Mouse (Mus musculus) T-helper 17 cell (primary cell): ENCODE data around the gene Tas1r3.

Experiments
- in situ Hi-C, 2 experiments: fragments of 300-600 bp; cut with MboI, MseI; formaldehyde crosslinking; loops; 1 replicate in 1 of 2; 2 replicates in 1 of 2; pipeline ENCODE4 v1.15.1; 2025; ENCODE audit warnings: high pct_unique_total_duplicates in 2 of 2

Gene Tas1r3

DNA sequence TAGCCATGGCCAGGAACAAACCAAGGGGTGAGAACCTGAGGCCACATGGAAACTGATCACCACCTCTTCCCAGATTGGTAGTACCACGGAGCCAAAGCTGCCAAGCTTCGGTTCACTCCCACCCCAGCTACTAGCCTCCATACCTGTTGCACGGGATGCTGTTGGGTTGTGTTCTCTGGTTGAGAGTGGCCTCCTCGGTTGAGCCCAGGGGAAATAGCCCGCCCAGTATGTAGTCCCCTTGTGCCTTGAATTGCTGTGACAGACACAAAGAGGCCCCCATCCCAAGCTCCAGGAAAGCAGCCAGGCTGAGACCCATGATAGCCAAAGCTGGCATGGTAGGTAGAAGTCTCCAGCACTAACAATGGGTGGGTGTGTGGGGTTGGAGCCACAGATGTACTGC lies at the start of gene Tas1r3:
Gene Tas1r3 (minus strand): TSS at position 362 of the 400 bp plus-strand sequence.
- in situ Hi-C loops, result no loop called here

DNA sequence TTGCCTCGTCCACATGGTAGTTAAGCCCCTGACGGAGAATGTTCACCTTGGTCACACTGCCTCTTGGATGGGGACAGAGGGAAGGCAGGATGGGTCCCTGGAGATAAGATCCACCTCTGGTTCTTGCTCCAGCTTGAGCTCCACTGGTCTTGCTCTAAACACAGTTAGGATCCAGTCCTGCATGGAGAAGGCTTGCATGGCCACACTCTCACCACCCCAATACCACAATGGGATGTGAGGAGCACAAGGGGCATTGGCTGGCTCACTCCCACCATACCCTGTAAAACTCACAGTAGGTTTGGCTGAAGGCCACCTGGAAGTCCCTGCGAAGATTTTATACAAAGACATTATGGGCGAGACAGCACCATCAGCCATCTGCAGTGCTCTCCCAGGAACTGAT lies 45.6 kb upstream of the Tas1r3 start:
- in situ Hi-C loops, result loop anchor here in 1 of 2 experiments (5.0 kb wide), 1 partner anchor 64 kb away; no protein-coding TSS in a partner anchor

DNA sequence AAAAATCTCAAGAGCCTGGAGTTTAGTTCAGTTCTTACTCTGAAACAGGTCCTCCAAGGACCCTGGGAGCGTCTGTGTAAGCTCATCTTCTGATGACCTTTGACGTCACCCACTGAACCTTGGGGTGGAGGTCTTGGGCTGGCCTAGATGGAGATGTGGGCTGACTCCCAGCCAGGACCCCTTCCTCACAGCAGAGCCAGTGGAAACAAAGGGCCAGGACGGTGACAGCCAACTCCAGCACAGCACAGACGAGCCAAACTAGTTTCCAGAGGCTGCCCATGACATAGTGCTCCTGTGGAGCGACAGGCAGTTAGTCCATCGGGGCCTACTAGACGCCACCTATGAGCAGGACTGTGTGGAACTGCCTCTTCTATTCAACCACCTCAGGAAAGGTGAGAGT lies 45.1 kb upstream of the Tas1r3 start:
- in situ Hi-C loops, result loop anchor here in 1 of 2 experiments (5.0 kb wide), 1 partner anchor 64 kb away; no protein-coding TSS in a partner anchor

DNA sequence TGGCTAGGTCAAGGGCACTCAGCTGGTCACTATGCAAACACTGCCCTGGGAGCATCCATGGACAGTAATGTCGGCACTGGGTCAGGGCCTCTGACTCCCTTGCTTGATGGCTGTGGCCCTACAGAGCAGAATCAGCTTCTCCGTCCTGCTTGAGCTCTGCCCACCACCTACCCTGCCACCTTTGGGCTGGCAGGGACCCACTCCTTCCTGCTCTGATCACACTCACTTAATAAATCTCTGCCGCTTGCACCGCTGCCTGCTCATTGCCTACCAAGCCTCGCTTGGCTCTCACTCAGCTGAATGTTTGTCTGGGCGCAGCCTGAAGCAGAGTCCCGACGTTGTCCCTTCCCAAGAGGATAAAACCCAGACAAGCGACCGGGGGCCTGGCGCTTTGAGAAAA lies 43.8 kb upstream of the Tas1r3 start:
- in situ Hi-C loops, result loop anchor here in 1 of 2 experiments (5.0 kb wide), 1 partner anchor 65 kb away; no protein-coding TSS in a partner anchor

DNA sequence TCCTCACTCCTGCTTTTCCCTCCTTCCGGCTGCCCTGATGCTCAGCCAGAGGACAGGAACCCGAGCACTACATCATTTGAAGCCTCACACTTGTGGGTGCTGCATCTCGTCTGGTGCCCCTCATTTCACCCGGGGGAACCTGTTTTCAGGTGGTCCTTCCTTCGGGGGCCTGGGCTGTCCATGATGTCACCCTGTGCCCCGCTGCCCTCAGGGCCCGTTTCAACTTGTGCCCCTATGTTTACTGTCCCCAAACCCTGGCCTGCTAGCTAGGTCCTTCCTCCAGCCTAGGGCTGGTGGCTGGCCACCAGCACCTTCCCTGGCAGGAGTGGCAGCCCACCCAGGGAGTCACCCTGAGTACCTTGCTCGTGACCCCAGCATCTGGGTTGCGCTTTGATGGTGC lies 43.0 kb upstream of the Tas1r3 start:
- in situ Hi-C loops, result loop anchor here in 1 of 2 experiments (5.0 kb wide), 1 partner anchor 66 kb away; no protein-coding TSS in a partner anchor

DNA sequence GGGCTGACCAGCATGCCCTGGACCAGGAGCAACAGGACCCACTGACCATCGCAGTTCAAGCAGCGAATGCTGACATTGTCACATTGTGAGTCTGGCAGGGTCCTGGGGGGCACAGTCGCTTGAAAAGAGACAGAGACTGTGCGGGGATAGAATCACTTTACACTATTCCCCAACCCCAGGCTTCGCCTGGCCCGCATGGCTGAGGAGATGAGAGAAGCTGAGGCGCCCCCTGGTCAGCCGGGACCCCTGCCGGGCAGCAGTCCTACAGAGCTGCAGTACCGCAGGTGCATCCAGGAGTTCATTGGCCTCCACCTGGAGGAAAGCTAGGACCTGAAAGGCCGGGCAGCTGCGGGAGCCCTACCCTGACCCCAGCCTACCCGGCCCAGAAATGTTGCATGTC lies 42.5 kb upstream of the Tas1r3 start:
- in situ Hi-C loops, result loop anchor here in 1 of 2 experiments (5.0 kb wide), 1 partner anchor 67 kb away; no protein-coding TSS in a partner anchor

DNA sequence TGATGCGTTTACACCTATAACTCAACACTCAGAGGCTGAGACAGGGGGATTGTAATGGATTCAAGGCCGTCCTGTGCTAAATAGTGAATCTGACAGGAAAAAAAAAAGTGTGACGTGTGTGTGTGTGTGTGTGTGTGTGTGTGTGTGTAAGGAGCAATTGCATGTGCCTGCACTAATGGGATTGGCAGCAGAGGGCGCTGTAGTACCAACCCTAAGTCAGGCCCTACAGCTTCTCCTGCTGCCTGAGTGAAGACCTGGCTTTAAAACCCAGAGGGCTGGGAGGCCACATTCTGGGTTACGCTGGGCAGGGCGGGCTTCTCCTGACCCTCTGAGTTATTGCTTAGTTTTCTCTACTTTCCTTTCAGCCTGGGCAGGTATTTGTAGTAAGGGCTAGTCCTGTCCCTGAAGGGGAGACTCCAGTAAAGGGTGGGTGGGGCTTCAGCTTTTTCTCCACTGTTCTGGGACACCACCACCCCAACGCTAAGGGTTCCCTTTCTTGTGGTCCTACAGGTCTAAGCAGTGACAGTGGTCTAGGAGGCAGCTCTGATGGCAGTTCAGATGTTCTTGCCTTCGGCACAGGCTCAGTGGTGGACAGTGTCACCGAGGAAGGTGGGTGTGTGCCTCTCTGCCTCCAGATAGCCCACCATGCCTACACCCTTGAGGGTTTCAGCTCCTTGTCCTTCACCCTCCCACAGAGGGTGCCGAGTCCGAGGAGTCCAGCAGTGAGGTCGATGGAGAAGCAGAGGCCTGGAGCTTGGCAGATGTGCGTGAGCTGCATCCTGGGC lies 41.3 kb upstream of the Tas1r3 start:
- in situ Hi-C loops, result loop anchor here in 1 of 2 experiments (5.0 kb wide), 1 partner anchor 68 kb away; no protein-coding TSS in a partner anchor

DNA sequence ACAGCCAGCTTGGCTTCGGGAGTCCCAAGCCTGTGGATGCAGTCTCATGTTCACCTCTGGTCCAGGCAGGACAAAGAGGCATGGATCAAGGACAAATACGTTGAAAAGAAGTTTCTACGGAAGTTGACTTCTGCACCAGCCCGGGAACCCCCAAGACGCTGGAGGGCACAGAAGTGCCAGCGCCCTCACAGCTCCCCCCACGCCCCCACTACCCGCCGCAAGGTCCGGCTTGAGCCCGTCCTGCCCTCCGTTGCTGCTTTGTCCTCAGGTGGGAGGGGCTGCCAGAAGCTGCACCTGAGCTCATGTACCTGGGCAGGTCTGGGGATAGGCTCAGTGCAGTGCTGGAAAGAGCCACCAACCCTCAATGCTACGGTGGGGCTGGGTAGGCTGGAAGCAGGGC lies 40.1 kb upstream of the Tas1r3 start:
- in situ Hi-C loops, result no loop called here

DNA sequence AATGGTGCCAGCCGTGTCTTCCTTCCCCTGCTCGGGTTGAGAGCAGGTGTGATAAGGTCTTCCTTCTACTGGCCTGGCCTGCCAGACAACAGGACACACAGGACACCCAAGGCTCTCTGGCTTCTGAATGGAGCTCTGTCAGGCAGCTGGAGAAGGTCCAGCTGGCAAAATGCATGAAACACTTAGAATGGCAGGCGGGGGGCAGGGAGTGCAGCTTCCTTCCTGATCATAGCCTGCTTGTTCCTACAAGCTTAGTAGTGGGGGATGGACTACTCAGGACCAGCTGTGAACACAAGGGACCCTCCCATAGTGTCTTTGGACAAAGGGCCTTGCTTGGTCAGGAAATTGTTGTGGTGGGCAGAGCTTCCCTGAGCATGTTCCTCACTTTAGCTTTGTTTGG lies 38.0 kb upstream of the Tas1r3 start:
- in situ Hi-C loops, result no loop called here

DNA sequence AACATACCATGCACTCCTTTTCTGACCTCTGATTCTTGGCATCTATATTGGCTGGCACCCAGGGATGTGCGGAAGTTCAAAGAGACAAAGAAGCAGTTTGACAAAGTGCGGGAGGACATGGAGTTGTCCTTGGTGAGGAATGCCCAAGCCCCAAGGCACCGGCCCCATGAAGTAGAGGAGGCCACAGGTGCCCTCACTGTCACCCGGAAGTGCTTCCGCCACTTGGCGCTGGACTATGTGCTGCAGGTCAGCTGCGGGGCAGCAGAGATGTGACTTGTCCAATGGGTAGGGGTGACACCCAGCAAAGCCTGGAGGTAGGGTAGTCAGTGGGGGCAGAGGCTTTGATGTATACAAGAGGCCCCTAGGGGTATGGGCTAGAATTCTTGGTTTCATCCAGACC lies 36.2 kb upstream of the Tas1r3 start:
- in situ Hi-C loops, result no loop called here

DNA sequence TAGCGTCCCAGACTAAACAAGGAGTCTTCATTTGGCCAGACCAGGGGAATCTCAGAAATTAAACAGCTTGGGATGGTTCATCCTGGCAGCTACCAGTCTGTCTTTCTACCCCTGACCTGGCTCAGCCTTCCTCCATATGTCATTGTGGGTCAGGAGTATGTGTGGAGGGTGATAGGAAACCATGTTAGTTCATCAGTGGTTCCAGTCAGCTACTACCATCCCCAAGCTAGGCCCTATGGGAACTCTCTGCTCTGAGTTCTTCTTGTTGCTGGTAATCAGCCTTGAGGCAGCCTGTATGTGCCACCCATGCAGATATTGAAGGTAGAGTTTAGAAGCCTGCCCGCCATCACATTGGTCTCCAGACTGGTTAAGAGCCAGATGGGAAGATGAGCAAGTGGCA lies 35.2 kb upstream of the Tas1r3 start:
- in situ Hi-C loops, result no loop called here

DNA sequence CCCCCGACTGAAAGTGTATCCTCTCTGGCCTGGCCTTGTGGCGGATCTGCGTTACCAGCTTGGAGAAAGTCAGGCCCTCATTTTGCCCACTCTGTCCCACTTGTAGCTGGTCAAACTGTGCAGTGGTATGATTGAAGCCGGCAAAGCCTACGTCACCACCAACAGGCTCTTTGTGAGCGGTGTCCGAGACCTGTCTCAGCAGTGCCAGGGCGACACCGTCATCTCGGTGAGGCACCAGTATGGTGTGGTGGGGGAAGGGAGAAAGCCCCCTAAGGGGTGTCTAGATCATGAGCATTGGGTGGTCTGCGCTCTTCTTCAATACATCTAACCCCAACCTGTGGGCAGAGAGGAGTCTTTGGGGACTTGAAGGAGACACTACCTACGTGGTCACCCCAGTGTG lies 33.3 kb upstream of the Tas1r3 start:
- in situ Hi-C loops, result no loop called here

DNA sequence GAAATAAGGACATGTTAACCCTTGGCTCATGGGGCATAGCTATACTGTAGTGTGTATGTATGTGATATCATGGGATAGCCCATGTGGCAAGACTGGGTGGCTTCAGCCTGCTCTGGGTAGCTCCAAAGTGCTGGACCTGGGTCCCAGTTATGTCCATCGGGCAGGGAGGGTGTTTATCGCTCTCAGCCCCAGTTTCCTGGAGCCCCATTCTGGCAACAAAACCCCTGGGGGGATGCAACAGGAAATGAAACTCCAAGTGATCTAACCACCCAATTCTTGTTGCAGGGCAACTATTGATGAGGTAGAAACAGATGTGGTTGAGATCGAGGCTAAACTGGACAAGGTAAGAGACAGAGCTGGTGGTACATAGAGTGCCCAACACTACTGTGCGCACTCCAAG lies 32.7 kb upstream of the Tas1r3 start:
- in situ Hi-C loops, result no loop called here

DNA sequence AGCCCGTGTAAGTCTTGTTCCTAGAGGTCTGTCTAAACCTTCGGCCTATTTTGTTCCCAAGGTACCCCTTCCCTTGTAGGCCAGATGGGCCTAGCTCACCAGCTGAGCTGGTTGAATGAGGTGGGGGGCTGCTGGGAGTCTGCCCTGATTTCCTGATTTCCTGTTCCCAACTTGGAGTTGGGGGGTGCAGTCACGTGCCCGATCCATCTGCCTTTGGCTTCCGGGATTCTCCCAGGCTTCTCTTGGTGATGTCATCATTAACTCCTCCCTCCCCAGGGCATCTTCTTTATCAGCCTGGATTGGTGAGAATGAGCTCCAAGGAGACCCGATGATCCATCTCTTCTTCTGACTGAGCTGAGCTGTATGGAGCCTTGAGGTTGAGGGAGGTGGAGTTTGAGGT lies 32.1 kb upstream of the Tas1r3 start:
- in situ Hi-C loops, result no loop called here

DNA sequence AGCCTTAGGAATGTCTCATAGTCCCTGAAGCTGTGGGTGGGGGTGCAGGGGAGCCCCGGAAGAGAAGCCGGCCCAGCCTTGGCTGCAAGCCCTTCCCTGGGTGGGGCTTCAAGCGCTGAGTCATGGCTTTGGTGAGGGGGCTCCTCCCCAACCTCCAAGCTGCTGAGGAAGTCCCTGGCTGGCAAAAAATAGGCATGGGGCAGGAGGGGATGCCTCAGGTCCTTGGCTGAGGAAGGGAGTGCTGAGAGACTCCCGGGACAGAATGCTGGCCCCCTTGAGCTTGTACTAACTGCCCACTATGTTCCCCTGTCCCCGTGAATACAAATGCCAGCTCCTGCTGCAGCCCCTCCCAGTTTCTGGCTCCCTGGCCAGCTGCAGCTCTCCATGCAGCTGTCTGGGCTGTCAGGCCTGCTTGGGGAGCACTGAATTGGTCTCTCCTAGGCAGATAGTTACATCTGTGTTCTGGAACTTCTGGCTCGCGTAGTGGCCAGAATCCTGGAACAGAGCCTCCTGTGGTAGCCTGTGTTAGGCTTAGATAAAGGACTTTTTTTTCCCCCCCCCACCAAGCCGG lies 31.2 kb upstream of the Tas1r3 start:
- in situ Hi-C loops, result loop anchor here in 1 of 2 experiments (5.0 kb wide), 1 partner anchor 48 kb away; the partner anchor contains the start of gene Ube2j2

DNA sequence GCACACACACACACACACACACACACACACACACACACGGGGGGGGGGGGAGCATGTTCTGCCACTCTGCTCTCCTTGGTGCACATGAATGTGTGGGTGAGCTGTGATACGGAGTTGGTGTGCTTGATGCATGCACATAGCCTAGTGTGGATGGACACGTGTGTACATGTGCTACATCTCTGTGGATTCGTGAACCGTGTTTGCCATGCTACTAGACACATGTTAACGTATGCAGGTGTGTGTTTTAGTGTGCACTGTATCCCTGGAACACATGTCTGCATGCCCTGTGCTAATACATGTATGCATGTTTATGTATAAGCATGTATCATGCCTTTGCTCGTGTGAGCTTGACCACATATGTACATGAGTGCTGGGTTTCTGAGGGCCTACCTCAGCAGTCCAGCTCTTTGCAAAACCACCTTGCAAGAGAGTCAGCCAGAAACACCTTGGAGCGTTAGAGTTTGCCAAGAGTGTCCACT lies 30.1 kb upstream of the Tas1r3 start:
- in situ Hi-C loops, result loop anchor here in 1 of 2 experiments (5.0 kb wide), 1 partner anchor 49 kb away; the partner anchor contains the start of gene Ube2j2

DNA sequence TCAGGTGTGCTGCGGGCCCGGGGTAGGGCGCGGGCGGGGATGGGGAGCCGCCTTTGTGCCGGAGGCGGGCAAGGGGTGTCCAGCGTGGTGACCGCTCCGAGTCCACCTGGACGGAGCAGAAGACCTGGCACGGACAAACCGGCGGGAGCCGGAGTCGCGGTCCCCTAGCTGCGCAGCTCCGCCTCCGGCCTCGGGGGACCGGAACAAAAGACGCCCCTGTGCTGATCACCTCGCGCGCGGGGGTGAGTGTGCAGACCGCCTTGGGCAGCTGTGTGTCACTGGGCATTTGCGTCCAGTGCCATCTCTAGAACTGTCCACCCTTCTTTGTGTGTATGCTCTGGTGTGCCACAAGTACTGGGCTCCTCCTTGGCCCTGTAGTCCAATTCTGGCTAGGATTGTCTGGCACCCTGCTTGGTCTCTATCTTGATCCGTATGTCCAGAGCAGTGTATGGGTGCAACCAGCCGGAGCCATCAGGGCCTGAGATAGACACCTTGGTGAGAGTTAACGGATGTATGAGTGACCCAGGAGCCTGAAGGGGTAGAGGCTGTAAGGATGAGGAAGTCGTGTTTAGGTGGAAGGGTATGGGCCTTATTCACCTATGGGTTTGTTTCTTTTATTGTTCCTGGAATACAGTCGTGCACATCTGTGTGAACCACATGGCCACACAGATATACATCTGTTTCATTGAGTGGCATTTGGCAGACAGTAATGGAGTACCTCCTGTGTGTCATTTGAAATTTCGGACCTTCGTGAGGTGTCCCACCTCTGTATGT lies 29.5 kb upstream of the Tas1r3 start:
- in situ Hi-C loops, result loop anchor here in 1 of 2 experiments (5.0 kb wide), 1 partner anchor 50 kb away; the partner anchor contains the start of gene Ube2j2

DNA sequence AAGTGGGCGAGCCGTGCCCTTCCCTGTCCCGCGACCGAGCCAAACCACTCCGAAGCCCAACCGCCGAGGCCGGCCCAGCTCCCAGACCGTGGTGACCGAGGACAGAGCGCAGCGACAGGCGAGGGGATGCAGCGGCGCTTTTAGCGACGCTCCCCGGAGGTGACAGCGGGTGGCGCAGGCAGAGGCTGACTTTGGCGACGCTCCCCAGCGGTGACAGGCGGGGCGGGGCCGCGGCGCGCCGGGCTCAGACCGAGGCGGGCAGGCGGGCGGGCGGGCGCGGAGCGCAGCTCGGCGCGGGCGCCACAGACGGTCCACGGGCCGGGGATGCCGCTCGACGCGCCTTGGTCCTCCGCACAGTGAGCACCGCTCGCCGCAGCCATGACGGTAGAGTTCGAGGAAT lies 28.9 kb upstream of the Tas1r3 start:
- in situ Hi-C loops, result loop anchor here in 1 of 2 experiments (5.0 kb wide), 1 partner anchor 50 kb away; the partner anchor contains the start of gene Ube2j2

DNA sequence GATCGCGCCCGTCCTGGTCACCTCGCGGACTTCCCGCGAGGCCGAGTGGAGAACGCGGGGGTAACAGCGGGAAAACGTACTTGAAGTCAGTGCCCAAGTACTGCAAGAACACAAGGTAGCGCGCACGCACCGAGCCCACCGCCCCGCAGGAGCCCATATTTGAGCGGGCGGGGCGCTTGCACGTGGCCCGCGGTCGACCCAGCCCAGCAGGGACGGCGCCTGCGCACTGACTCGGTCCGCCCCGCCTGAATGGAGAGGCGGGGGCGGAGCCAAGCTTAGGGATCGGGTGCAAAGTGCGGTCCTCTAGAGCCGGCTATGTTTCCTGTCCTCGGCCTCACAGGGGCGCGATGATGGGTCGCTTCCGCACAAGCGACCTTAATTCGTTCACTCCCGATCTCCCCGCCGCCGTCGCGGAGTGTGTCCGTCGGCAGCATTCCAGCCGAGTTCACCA lies 28.4 kb upstream of the Tas1r3 start, which contains the start of the genes Pusl1 and Acap3:
Gene Pusl1 (minus strand): TSS at position 231 of the 451 bp plus-strand sequence.
Gene Acap3 (plus strand): TSS at position 272 of the 451 bp plus-strand sequence.
- in situ Hi-C loops, result loop anchor here in 1 of 2 experiments (5.0 kb wide), 1 partner anchor 51 kb away; the partner anchor contains the start of gene Ube2j2

DNA sequence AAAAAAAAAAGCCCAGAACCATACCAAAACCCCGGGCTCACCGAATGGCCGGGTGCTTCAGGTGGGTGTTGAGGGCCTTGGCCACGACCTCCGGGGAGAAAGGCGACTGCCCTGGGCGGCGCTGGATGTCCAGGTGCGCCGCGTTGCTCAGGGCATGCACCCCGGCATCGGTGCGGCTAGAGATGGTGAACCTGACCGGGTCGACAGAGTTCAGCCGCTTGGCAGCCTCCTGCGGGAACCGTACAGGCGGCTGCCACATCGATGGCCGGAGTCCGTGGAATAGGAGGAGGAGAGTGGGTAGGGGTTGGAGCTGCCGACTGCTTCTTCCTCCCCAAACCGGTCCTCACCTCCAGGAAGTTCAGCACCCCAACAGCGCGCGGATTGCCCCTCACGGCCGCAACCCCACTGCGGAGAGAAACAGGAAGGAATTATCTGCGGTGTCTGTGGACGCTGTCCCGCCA lies 27.9 kb upstream of the Tas1r3 start:
- in situ Hi-C loops, result loop anchor here in 1 of 2 experiments (5.0 kb wide), 1 partner anchor 51 kb away; the partner anchor contains the start of gene Ube2j2

DNA sequence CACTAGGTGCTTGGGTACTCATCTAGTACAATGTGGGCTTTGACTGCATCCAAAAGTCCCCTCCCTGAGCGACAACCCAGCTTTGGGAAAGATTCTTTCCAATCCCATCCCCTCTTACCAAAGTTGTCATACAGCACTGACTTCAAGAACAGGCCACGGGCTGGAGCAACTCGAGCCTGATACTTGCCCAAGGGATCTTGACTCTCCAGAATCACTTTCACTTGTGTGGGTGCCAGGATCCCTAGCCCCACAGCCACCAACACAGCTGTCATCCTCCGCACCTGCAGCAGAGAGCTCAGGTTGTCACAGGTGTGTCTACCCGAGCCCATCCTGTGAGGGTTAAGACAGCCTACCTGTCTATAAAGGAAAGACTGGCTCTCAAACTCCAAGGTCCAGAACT lies 26.2 kb upstream of the Tas1r3 start:
- in situ Hi-C loops, result no loop called here
